Mouse (Mus musculus) spleen, adult 2 months (tissue): ENCODE results near the gene Hist1h3g.

Experiments used
- CTCF ChIP-seq: fragments of 200-500 bp; IDR thresholded peaks from 2 replicates; pipeline ENCODE4 v1.5.1; 2011; ENCODE audit warnings: mild to moderate bottlenecking, inconsistent platforms; ENCODE audit not compliant: insufficient read depth, insufficient read length, insufficient replicate concordance; ENCODE audit errors: extremely low read depth
- POLR2A ChIP-seq: fragments of 200-500 bp; IDR thresholded peaks from 2 replicates; pipeline ENCODE4 v1.6.1; 2011; ENCODE audit warnings: low read depth, low read length, inconsistent platforms

DNA sequence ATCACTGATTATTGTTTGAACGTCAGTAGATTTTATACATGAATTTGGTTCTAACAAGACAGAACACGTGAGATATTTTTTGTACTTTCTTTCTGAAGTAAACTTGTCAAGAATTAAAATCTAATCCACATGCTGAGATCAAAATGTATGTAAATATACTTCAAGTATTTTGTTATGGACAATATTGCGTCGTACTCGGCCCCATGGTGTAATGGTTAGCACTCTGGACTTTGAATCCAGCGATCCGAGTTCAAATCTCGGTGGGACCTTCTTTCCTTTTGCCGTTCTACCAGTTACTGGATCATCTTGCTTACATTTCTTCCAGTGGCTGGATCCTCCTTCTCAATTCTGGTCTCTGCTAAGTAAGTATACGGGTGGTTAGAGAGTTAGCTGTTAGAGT is 15.8 kb upstream of the Hist1h3g start:
- no peak for TF ChIP-seq POLR2A
- no peak for TF ChIP-seq CTCF
